ENCODE assay signal across 8 mouse cellular contexts in genomic region chr15:84681455-84682193, GRCm38 (mm10). TPM values are rescaled to one million over a fixed set of nuclear protein-coding genes. Genes with fewer than 3 reads are reported as not detected.
DNase-seq lines count a peak whose midpoint lies in the region; ATAC-seq and TF ChIP-seq lines count a peak whose summit lies in the region.

No protein-coding gene starts in this region.

- no peak for TF ChIP-seq CTCF in embryonic fibroblast, embryonic 13.5 days (IDR thresholded peaks at IDR 0.05; ENCODE audit: borderline replicate concordance, insufficient read depth, low read length)

- H3K27ac ChIP-seq in embryonic fibroblast, embryonic 13.5 days (ENCODE audit: insufficient read depth, low read length), result no peak overlapping the region
- peak overlapping the region; percentile 65 for H3K27ac ChIP-seq in limb, embryonic 14.5 days (replicated peaks; ENCODE audit: low read depth, low read length)
- peak overlapping the region; percentile 41; the same call in 1 of the 2 replicates for H3K27ac ChIP-seq in neural tube, embryonic 11.5 days (ENCODE audit: low read depth, low read length)

- peak; percentile 54 to 66 for DNase-seq in spleen, adult 18-20 months
- no peak for DNase-seq in spleen, adult 12 weeks (ENCODE audit: low spot score)
- DNase-seq in heart, postnatal 4 days, result peak; percentile 79
- peak; percentile 80 for DNase-seq in limb, embryonic 14.5 days (ENCODE audit: low spot score)
- DNase-seq in neural tube, embryonic 11.5 days (ENCODE audit: low spot score), result peak; percentile 78
- no peak for DNase-seq in layer of hippocampus, postnatal 14 days (ENCODE audit: low spot score in 2 of 2)
- no peak for DNase-seq in frontal cortex, postnatal 25 days (ENCODE audit: low spot score in 2 of 2)

- H3K4me3 ChIP-seq in embryonic fibroblast, embryonic 13.5 days (ENCODE audit: insufficient read depth, low read length), result peak overlapping the region; percentile 86
- H3K4me3 ChIP-seq in limb, embryonic 14.5 days (replicated peaks; ENCODE audit: low read length), result peak overlapping the region; percentile 78
- peak overlapping the region; percentile 60 for H3K4me3 ChIP-seq in neural tube, embryonic 11.5 days (ENCODE audit: low read depth, low read length)

- 2% methylated on average over 24 of the region's 31 CpGs for WGBS in limb, embryonic 14.5 days
- 1% methylated on average over 31 of the region's 31 CpGs for WGBS in neural tube, embryonic 11.5 days

- H3K27me3 ChIP-seq in limb, embryonic 14.5 days (ENCODE audit: control insufficient read depth, insufficient read depth, low read length), result no peaks in the 10 kb centered on the region
- H3K27me3 ChIP-seq in neural tube, embryonic 11.5 days (ENCODE audit: control insufficient read depth, insufficient read depth, low read length), result no peaks in the 10 kb centered on the region

- H3K9ac ChIP-seq in limb, embryonic 14.5 days (ENCODE audit: low read depth, low read length, severe bottlenecking), result peak overlapping the region; percentile 76
- H3K9ac ChIP-seq in neural tube, embryonic 11.5 days (ENCODE audit: low read length), result peak overlapping the region; percentile 54

- no peaks in the 10 kb centered on the region for H3K9me3 ChIP-seq in limb, embryonic 14.5 days (ENCODE audit: control insufficient read depth, low read length)
- H3K9me3 ChIP-seq in neural tube, embryonic 11.5 days (ENCODE audit: control insufficient read depth, low read length), result no peaks in the 10 kb centered on the region

- H3K4me2 ChIP-seq in limb, embryonic 14.5 days (replicated peaks; ENCODE audit: low read depth, low read length, severe bottlenecking), result peak overlapping the region; percentile 88
- peak overlapping the region; percentile 94 for H3K4me2 ChIP-seq in neural tube, embryonic 11.5 days (ENCODE audit: low read depth)

- TF ChIP-seq POLR2A in embryonic fibroblast, embryonic 13.5 days (IDR thresholded peaks at IDR 0.05; ENCODE audit: low read depth, low read length), result no peak
- TF ChIP-seq POLR2A in limb, embryonic 14.5 days (IDR thresholded peaks at IDR 0.05; ENCODE audit: borderline replicate concordance, extremely low read depth, insufficient read depth, insufficient read length), result no peak

- H3K4me1 ChIP-seq in embryonic fibroblast, embryonic 13.5 days (ENCODE audit: control insufficient read depth, insufficient read depth, low read length), result no peaks in the 10 kb centered on the region
- H3K4me1 ChIP-seq in limb, embryonic 14.5 days (ENCODE audit: control insufficient read depth, insufficient read depth, low read length), result peaks cover 12% of the 10 kb centered on the region
- H3K4me1 ChIP-seq in neural tube, embryonic 11.5 days (ENCODE audit: control insufficient read depth, insufficient read depth, low read length), result peaks cover 3% of the 10 kb centered on the region

- peak; percentile 79 for ATAC-seq in limb, embryonic 14.5 days (ENCODE audit: low FRiP score, low read depth)
- ATAC-seq in neural tube, embryonic 11.5 days (ENCODE audit: insufficient read depth, low FRiP score, low TSS enrichment), result peak; percentile 51; the same call in 1 of the 2 replicates

- no peaks in the 10 kb centered on the region; the same call in 1 of the 2 replicates for H3K36me3 ChIP-seq in limb, embryonic 14.5 days (ENCODE audit: control insufficient read depth, insufficient read depth, low read length)
- H3K36me3 ChIP-seq in neural tube, embryonic 11.5 days (ENCODE audit: control insufficient read depth, insufficient read depth, low read length), result no peaks in the 10 kb centered on the region

RNA-seq across cellular contexts. Expression of gene Prr5, which starts 12.2 kb away (rescaled TPM):
- 18.6 and 19.5 TPM in 2 replicates for polyA plus RNA-seq in embryonic fibroblast, embryonic 13.5 days (2011; ENCODE audit: insufficient read length, low read depth, missing spikeins)
- 10 to 100 TPM; 11.6 to 12.3 TPM for total RNA-seq in heart, postnatal 4 days (2021)
- polyA plus RNA-seq in limb, embryonic 14.5 days (2012; rRNA removed), result 41.4 and 52.9 TPM in 2 replicates
- 29.7 and 29.8 TPM in 2 replicates for polyA plus RNA-seq in limb, embryonic 14.5 days (2014; fragmentation: Nextera tagmentation; extraction: Ambion mirVana)
- polyA plus RNA-seq in neural tube, embryonic 11.5 days (2014; fragmentation: Nextera tagmentation; extraction: Ambion mirVana), result 17.5 and 19.3 TPM in 2 replicates
- 10 to 100 TPM; 19.2 TPM for total RNA-seq in layer of hippocampus, postnatal 14 days (2021)

RNA-seq across cellular contexts. Expression of gene Arhgap8, which starts 38.2 kb away (rescaled TPM):
- polyA plus RNA-seq in embryonic fibroblast, embryonic 13.5 days (2011; ENCODE audit: insufficient read length, low read depth, missing spikeins), result 2.0 and 3.0 TPM in 2 replicates
- total RNA-seq in heart, postnatal 4 days (2021), result 1 to 10 TPM; 3.8 to 4.0 TPM
- 5.2 and 5.4 TPM in 2 replicates for polyA plus RNA-seq in limb, embryonic 14.5 days (2012; rRNA removed)
- polyA plus RNA-seq in limb, embryonic 14.5 days (2014; fragmentation: Nextera tagmentation; extraction: Ambion mirVana), result 7.0 and 8.2 TPM in 2 replicates
- 3.0 and 4.9 TPM in 2 replicates for polyA plus RNA-seq in neural tube, embryonic 11.5 days (2014; fragmentation: Nextera tagmentation; extraction: Ambion mirVana)
- not detected for total RNA-seq in layer of hippocampus, postnatal 14 days (2021)

Comparison
In these comparisons a context has a peak if more than half of its experiments do, and no peak if none do; other contexts are left out.
1. DNase-seq: peak in spleen, adult 18-20 months (2 of 2), heart, postnatal 4 days (single experiment), limb, embryonic 14.5 days (single experiment) and neural tube, embryonic 11.5 days (single experiment); none in spleen, adult 12 weeks (single experiment), layer of hippocampus, postnatal 14 days (0 of 2) and frontal cortex, postnatal 25 days (0 of 2).
2. Peak in every context shown above with its lines, with median percentiles within 50 percentile points of each other: H3K4me3 ChIP-seq.